Mouse (Mus musculus): ENCODE results near the gene Gm10306.

- TF ChIP-seq POLR2A (IDR thresholded peaks at IDR 0.05; ENCODE audit: borderline replicate concordance, extremely low read depth, insufficient read depth, insufficient read length, poor library complexity, severe bottlenecking) (no peak), CTCF (IDR thresholded peaks at IDR 0.05; ENCODE audit: borderline replicate concordance, extremely low read depth, insufficient read depth, insufficient read length) (peak; percentile 68; the same call in 1 of the 2 replicates)
These were observed 38.7 kb upstream of the Gm10306 start for GRCm38 (mm10) chr4:94517631-94518030.

All from brain, embryonic 14.5 days (tissue).